Mouse (Mus musculus): ENCODE results near the gene A4gnt. TPM values are rescaled to one million over a fixed set of nuclear protein-coding genes. Genes with fewer than 3 reads are reported as not detected.
"Not testable (repeated sequence)": the region's sequence is repeated elsewhere in the genome, so short reads cannot be mapped to it uniquely, and the experiment has no call there.

Gene A4gnt
- not detected for total RNA-seq (2021)
- long read RNA-seq, experiment 1 = 0 reads
- long read RNA-seq, experiment 2 = 0 reads

DNA sequence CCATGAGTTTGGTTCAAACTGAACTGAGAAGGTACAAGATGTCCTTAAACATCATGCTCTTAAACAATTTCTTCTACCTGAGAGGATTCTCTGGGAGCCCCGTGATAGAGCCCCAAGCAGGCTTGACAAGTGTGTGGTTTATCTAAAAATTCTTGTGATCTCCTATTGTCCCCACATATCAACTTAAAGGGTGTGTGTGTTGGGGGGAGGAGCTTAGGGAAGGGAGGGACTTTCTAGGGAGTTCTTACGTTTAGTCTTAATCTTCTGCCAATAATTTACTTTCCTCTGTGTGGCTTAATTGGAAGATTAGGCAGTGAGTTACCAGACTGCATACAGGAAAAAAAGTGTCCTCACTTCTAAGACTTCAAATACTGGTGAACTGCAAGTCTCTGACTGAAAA, at the start of gene A4gnt:
Gene A4gnt (plus strand): TSS at position 301 of the 400 bp plus-strand sequence.
- no peak for DNase-seq

GRCm38 (mm10) chr9:99563714-99564113, 48.6 kb upstream of the A4gnt start:
- peak; percentile 84 to 88 for DNase-seq

- DNase-seq = no peak
Measured at GRCm38 (mm10) chr9:99568023-99568346, 44.3 kb upstream of the A4gnt start.

GRCm38 (mm10) chr9:99568347-99569070, 43.8 kb upstream of the A4gnt start, which contains the start of gene Armc8:
Armc8 (minus strand) TSS chr9:99568899.
- DNase-seq = peak; percentile 94 to 96

DNA sequence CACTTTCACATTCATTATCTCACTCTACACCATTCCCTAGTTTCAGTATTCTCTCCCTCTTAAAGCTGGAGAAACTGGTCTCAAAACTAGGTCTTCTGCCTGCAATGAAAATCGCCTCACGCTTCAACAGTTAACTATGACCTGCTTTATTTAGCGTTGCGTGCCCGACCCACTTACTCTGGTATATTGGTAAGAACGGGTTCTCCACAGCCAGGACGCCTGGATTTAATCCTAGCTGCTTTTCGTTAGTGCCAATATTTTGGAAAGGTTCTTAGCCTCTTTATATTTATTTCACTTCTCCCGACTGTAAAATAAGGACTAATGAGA, 43.3 kb upstream of the A4gnt start:
- peak in 1 of 2 experiments; percentile 12 for DNase-seq

- DNase-seq = peak; percentile 94 to 95
Measured at GRCm38 (mm10) chr9:99575677-99576480, 36.4 kb upstream of the A4gnt start, which contains the start of gene Dbr1. Dbr1 (plus strand) TSS chr9:99575799.

DNA sequence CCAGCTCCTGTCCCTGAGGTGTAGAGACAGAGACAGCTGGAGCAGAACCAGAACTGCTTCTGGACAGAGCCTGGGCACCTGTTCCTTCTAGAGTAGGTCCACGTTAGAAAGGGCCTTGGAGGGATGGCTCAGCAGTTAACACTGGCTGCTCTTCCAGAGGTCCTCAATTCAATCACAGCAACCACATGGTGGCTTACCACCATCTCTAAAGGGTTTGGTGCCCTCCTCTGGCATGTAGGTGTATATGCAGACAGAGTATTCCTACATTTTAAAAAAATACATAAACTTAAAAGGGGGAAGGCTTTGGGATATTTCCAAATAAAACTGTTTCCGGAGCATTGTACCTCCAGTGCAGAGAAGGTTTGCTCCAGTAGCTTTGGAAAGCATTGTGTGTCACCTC, 31.6 kb upstream of the A4gnt start:
- DNase-seq = peak; percentile 13 to 58

DNA sequence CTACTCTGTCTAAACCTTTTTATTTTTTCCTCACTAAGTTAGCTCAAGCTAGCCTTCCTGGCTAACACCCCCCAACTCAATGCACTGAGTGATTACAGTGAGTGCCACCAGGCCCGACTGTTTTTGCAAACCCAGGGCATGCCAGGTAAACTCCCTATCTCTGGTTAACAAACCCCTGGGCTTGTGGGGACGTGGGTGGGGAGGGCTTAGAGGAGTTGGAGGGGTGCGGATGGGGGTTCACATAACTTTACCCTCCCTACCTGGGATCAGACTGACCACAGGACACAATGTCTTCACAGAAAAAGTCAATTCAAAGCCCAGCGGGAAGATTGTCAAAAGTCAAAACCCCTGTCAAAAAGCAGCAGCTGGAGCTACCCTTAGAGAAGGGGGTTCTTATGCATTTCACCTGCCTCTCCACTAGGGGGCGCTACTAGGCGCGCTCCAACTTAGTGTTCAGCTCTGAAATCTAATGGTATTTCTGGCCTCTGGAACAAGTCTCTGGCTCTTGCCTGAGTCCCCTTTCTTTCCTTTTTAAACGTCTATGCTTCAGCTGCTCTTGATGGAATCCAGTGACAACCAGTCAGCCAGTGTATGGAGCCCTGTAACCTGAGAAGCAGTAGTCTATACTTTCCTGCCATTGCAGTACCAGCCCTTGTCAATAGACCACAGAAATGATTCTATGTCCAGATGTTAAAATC, 24.6 kb upstream of the A4gnt start:
- peak; percentile 73 to 79 for DNase-seq

DNA sequence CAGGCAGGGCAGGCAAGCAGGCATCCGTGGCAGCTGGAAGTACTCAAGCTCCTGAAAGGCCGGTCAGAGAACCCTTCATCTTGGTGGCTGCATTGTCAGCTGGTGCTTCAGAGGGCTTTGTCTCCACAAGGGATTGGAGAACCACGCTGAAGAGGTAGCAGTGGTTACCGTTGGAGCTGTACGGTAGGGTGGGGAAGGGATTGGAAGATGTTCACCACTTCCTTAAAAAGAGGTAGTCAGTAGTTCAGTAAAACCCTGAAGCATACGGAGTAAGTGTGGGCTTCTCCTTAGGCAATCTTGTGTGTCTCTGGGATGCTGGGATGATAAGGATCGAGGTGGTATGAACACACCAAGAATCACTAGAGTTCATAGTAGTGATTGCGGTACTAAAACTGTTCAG, 21.2 kb upstream of the A4gnt start:
- no peak for DNase-seq

DNA sequence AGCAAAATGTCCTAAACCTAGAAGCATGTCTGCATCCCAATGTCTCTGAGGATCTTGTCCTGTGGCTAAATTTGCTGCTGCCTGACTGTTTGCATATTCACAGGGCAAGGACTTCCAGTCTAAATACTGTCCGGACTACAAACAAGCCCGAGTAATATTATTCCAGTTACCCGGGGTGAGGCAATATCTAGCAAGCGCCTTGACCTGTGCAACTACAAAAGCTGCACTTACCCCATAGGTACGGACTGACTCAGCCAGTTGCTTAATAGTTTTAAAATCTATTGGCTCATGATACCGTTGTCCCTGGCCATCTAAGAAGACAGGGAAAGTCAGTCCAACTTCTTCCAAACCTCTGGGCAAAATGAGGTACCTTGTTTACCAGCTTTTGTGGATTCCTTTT, 13.2 kb upstream of the A4gnt start:
- not testable (repeated sequence) for DNase-seq

- no peak for DNase-seq
Measured at GRCm38 (mm10) chr9:99603566-99603965, 8.7 kb upstream of the A4gnt start.

DNA sequence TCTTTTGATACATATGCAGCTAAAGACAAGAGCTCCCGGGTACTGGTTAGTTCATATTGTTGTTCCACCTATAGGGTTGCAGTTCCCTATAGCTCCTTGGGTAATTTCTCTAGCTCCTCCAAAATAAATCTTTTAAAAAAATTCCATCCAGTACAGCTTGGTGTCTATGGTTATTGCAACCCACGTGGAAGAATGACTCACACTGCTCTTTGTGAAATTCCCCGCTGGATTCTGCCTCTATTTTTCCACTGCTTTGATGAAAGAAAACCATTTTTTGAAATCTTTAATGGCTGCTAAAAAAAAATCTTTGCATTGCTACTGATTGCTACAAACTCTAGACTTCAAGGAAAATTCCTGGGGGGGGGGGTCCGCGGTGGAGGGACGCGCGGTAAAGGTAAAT, 7.4 kb downstream of the A4gnt start:
- DNase-seq = no peak

DNA sequence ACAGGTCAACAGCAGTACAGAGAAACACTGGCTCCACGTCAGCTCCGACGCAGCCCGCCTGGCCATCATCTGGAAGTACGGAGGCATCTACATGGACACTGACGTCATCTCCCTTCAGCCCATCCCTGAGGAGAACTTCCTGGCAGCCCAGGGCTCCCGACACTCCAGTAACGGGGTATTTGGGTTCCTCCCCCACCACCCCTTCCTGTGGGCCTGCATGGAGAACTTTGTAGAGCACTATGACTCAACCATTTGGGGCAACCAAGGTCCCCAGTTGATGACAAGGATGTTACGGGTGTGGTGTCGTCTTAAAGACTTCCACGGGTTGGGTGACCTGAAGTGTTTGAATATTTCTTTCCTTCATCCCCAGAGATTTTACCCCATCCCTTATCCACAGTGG, 7.9 kb downstream of the A4gnt start:
- no peak for DNase-seq

DNA sequence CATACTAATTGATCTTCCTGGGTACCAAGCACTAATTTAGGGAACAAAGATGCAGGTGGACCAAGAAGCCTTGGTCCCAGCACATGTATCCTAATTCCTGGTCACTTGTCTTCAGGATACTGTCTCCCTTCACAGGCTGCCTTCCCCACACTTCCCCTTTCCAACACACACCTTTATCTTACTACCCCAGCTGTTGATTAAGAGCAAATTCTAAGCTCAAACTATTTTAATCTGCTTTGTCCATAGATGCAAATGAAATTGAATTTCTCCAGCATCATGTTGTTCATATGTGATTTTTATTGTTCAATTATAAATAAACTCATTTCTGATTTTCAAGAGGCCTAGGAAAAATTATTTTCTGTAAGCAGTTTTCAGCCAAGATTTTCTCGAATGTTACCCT, 9.7 kb downstream of the A4gnt start:
- no peak for DNase-seq

DNA sequence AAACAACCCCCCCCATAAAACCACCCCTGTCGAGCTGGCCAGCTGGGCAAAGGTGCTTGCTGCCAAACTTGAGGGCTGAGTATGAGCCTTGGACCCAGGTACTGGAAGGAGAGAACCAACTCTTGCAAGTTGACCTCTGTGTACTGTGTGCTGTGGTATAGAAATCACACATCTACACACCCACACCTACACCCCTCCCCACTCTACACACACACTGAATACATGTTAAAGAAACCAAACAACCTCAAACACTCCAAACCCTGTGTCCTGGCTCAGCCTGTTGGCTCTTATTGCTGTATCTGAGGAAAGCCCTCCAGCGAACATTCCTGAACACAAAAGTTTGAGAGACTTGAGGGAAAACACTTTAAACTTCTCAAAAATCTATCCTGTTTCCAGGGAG, 10.7 kb downstream of the A4gnt start:
- DNase-seq = no peak

DNA sequence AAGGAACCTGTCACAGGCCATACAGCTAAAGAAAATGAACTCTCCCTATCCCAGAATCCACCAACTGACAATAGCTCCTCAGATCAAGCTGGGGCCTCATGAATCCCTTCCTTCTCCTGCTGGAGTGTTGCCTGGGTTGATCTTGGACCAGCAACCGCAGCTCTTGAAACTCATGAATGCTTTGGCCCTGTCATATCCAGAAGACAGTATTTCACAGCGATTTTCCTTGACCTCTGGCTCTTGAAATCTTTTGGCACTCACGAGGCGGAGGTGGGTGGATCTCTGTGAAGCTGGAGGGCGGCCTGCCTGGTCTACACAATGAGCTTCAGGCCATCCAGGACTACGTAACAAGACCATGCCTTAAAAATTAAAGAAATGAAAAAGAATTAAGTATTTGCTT, 11.8 kb downstream of the A4gnt start:
- DNase-seq = peak; percentile 47 to 63

GRCm38 (mm10) chr9:99628581-99628980, 16.3 kb downstream of the A4gnt start:
- no peak for DNase-seq

DNA sequence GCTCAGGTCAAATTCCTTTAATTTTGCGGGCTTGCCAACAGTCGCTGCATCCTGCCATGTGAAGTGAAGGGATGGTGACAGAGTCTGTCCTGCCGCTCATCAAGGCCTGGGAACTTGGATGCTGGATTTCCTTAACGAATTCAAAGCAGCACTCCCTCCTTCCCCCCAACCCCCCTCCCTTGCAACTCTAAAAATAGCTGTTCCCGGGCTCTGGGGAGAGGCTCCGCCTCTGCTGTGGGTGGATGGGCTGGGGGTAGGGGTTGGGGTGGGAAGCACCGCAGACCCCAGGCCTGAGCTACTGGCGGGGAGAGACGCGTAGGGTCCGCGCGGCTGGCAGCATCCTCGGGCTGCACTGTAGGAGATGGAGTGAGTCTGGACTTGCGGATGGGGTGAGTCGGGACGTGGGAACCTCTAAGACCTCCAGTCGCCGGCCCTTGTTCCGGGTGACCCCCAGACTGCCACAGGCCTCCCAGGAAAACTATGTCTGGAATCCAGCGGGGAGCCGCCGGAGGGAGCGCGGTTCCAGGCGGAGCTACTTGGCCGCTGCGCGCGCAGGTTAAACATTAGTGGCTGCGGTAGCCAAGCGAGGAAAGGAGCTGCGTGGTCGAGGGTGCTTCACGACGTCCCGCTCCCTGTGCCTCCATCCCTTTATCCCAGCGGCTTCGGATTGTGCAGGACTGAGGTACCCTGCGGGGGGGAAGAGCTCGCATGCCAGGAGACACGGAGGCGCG, 17.1 kb downstream of the A4gnt start, which contains the start of gene Dzip1l:
Gene Dzip1l (plus strand): TSS at position 216 of the 731 bp plus-strand sequence.
- DNase-seq = peak; percentile 72 to 80

GRCm38 (mm10) chr9:99630071-99630470, 17.8 kb downstream of the A4gnt start:
- peak; percentile 15 to 40 for DNase-seq

- no peak for DNase-seq
Measured at GRCm38 (mm10) chr9:99630528-99631125, 18.3 kb downstream of the A4gnt start.

GRCm38 (mm10) chr9:99631781-99632180, 19.5 kb downstream of the A4gnt start:
- no peak for DNase-seq

- DNase-seq = no peak
Measured at GRCm38 (mm10) chr9:99632264-99632663, 20.0 kb downstream of the A4gnt start.
